8 mouse cellular contexts compared by ENCODE assay signal in the genomic region with DNA sequence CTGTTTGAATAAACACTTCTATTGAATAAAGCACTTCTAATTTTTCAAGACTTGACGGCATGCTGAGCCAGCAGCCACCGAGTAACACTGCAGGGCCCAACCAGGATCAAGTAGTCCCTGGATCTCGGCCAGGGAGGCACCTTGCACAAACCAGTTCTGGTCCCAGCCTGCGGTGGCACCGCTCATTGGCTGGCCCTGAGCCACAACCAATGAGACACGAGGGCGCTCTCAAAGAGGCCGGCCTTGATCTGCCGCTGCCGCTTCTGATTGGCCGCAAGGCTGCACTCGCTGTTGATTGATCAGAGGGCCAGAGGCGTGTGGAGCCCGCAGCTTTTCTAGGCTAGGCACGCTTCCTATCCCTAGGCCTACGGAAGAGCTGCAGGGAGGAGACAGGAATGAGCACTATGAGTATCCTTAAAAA. TPM values are rescaled to one million over a fixed set of nuclear protein-coding genes. Genes with fewer than 3 reads are reported as not detected.
DNase-seq lines count a peak whose midpoint lies in the region; ATAC-seq and TF ChIP-seq lines count a peak whose summit lies in the region.

No protein-coding gene starts in this region.

- H3K4me1 ChIP-seq in hindbrain, embryonic 15.5 days (replicated peaks) = peaks cover 14% of the 10 kb centered on the region

- peak overlapping the region; percentile 50 for H3K4me2 ChIP-seq in hindbrain, embryonic 15.5 days

- H3K27ac ChIP-seq in gastrocnemius, adult 2 months = no peak overlapping the region
- H3K27ac ChIP-seq in hindbrain, embryonic 15.5 days (replicated peaks) = peak overlapping the region; percentile 27

- TF ChIP-seq CTCF in gastrocnemius, adult 2 months (IDR thresholded peaks at IDR 0.05) = no peak

- no peak overlapping the region for H3K4me3 ChIP-seq in gastrocnemius, adult 2 months
- peak overlapping the region; percentile 23 for H3K4me3 ChIP-seq in hindbrain, embryonic 15.5 days

- intact Hi-C loops in gastrocnemius, adult 2 months (cut with DNase I) = loop anchor here (10.0 kb wide), 1 partner anchor 375 kb away; a partner anchor contains a TSS

- no peaks in the 10 kb centered on the region for H3K9me3 ChIP-seq in hindbrain, embryonic 15.5 days

- DNase-seq in T-cell, adult 2 months (ENCODE audit: low spot score) = peak; percentile 48
- DNase-seq in gastrocnemius, adult 2 months = peak; percentile 91
- peak; percentile 89 to 92 for DNase-seq in layer of hippocampus, postnatal 36 days
- DNase-seq in lung, postnatal 14 days = peak; percentile 95
- DNase-seq in retina, embryonic 14.5 days (ENCODE audit: low spot score) = peak; percentile 87
- DNase-seq in thymus, postnatal 36 days = peak; percentile 54 to 71

- peak; percentile 99 for ATAC-seq in common myeloid progenitor, adult 5-6 weeks (replicated peaks; ENCODE audit: low read depth, poor library complexity, severe bottlenecking)
- peak; percentile 98 for ATAC-seq in hindbrain, embryonic 15.5 days (ENCODE audit: low FRiP score, low read depth)

- 0% methylated on average over 16 of the region's 16 CpGs for WGBS in hindbrain, embryonic 15.5 days

- H3K9ac ChIP-seq in hindbrain, embryonic 15.5 days = no peak overlapping the region

- no peaks in the 10 kb centered on the region for H3K36me3 ChIP-seq in hindbrain, embryonic 15.5 days

- H3K27me3 ChIP-seq in hindbrain, embryonic 15.5 days = no peaks in the 10 kb centered on the region

RNA-seq across cellular contexts. Expression of a gene that starts 1.2 kb away (rescaled TPM):
- total RNA-seq in common myeloid progenitor, adult 5-6 weeks (2017) = 0.32 TPM in 1 of 2 replicates, not detected in the other
- total RNA-seq in gastrocnemius, adult 2 months (2021) = under 1 TPM in 1 of 2 experiments, not detected in 1; 0.33 TPM
- polyA plus RNA-seq in hindbrain, embryonic 15.5 days (2015; fragmentation: Nextera tagmentation; extraction: Ambion mirVana) = 0.10 and 0.37 TPM in 2 replicates
- not detected for total RNA-seq in layer of hippocampus, postnatal 36 days (2021)

RNA-seq across cellular contexts. Expression of a gene that starts 11.4 kb away (rescaled TPM):
- 8.9 and 24.9 TPM in 2 replicates for total RNA-seq in common myeloid progenitor, adult 5-6 weeks (2017)
- 10 to 100 TPM; 13.3 to 16.3 TPM for total RNA-seq in gastrocnemius, adult 2 months (2021)
- 9.2 and 9.8 TPM in 2 replicates for polyA plus RNA-seq in hindbrain, embryonic 15.5 days (2015; fragmentation: Nextera tagmentation; extraction: Ambion mirVana)
- 10 to 100 TPM; 42.3 to 53.4 TPM for total RNA-seq in layer of hippocampus, postnatal 36 days (2021)

RNA-seq across cellular contexts. Expression of a gene that starts 12.7 kb away (rescaled TPM):
- not detected in 2 replicates for total RNA-seq in common myeloid progenitor, adult 5-6 weeks (2017)
- under 1 TPM in 1 of 2 experiments, not detected in 1; 0.17 TPM for total RNA-seq in gastrocnemius, adult 2 months (2021)
- polyA plus RNA-seq in hindbrain, embryonic 15.5 days (2015; fragmentation: Nextera tagmentation; extraction: Ambion mirVana) = 0.51 and 0.82 TPM in 2 replicates
- total RNA-seq in layer of hippocampus, postnatal 36 days (2021) = under 1 TPM in 1 of 2 experiments, not detected in 1; 0.25 TPM

RNA-seq across cellular contexts. Expression of a gene that starts 26.0 kb away (rescaled TPM):
- total RNA-seq in common myeloid progenitor, adult 5-6 weeks (2017) = 396 and 504 TPM in 2 replicates
- total RNA-seq in gastrocnemius, adult 2 months (2021) = 1,000 to 10,000 TPM; 1,338 to 2,234 TPM
- 1,185 and 1,301 TPM in 2 replicates for polyA plus RNA-seq in hindbrain, embryonic 15.5 days (2015; fragmentation: Nextera tagmentation; extraction: Ambion mirVana)
- 100 to 1,000 TPM; 609 to 715 TPM for total RNA-seq in layer of hippocampus, postnatal 36 days (2021)

RNA-seq across cellular contexts. Expression of a gene that starts 34.7 kb away (rescaled TPM):
- 1.8 TPM in 1 of 2 replicates, not detected in the other for total RNA-seq in common myeloid progenitor, adult 5-6 weeks (2017)
- 1 to 10 TPM; 1.1 to 1.5 TPM for total RNA-seq in gastrocnemius, adult 2 months (2021)
- polyA plus RNA-seq in hindbrain, embryonic 15.5 days (2015; fragmentation: Nextera tagmentation; extraction: Ambion mirVana) = 5.5 and 6.0 TPM in 2 replicates
- total RNA-seq in layer of hippocampus, postnatal 36 days (2021) = 1 to 10 TPM; 5.5 to 7.0 TPM
